Mouse (Mus musculus) kidney, adult 18-20 months (tissue): ENCODE results near the gene Avpi1.

ENCODE experiments used
- DNase-seq: peaks from one replicate; pipeline ENCODE4 v3.0.0; 2021

The Avpi1 gene

DNA sequence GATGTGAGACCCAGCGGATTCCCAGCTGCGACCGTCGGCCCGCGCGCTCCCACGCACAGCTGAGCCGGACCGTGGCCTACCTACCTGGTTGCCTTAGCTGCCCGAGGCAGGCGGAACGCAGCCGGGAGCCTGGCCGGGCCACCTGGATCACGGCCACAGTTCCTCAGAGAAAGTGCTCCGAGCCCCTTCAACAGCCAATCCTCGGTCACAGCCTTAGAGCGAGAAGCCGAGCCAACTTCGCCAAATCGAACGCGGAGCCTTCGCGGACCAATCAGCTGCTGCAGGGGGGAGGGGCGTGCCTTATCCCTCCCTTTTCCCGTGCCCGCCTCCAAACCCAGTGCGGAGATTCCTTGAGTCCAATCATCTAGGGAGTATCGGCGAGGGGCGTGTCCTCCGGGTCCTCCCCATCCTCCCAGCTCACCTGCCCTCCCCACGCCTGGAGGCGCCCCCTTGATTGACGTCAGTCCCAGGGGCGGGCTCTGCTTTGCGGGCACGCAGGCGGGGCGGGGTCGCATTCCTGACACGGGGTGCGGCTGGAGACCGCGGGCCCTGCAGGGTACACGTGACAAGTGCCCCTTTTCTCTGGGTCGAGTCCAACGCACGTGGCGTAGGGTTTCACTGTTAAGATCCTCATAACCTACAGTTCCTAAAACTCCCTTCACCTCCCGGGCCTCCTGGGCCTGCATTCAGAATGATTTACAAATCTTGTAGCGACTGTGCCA lies at the start of gene Avpi1:
TSS of gene Avpi1 (minus strand) at position 273 of the 722 bp plus-strand sequence.
- DNase-seq: peak; percentile 99

GRCm38 (mm10) chr19:42177461-42177860 lies 48.6 kb upstream of the Avpi1 start:
- DNase-seq: no peak

- no peak for DNase-seq
Measured at GRCm38 (mm10) chr19:42176841-42177240, 48.0 kb upstream of the Avpi1 start.

- DNase-seq: peak; percentile 95
Measured at GRCm38 (mm10) chr19:42170025-42170969, 41.4 kb upstream of the Avpi1 start.

- peak; percentile 22 for DNase-seq
Measured at GRCm38 (mm10) chr19:42169322-42169975, 40.6 kb upstream of the Avpi1 start.

- DNase-seq: no peak
Measured at GRCm38 (mm10) chr19:42167489-42167888, 38.6 kb upstream of the Avpi1 start.

DNA sequence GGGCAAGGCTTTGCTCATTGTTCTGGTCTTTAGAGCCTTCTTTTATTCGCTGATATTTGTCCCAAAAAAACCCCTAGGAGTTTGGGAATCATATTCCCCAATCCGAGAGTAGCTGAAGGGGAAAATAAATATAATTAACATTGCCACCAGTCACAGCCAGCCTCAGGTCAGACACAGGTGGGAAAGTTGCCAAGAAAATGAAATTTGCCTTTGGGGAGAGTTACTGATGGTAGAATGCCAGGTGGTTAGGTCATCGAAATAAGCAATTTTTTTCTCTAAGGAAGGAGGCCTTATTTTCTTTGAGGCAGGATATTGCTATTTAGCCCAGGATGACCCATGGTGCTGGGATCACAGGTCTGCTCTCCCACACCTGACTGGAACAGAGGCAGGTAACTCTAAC lies 37.9 kb upstream of the Avpi1 start:
- no peak for DNase-seq

GRCm38 (mm10) chr19:42166130-42166529 lies 37.3 kb upstream of the Avpi1 start:
- DNase-seq: peak; percentile 90

GRCm38 (mm10) chr19:42164188-42164587 lies 35.3 kb upstream of the Avpi1 start:
- no peak for DNase-seq

GRCm38 (mm10) chr19:42163764-42164163 lies 34.9 kb upstream of the Avpi1 start, which contains the start of gene Zfyve27:
Zfyve27 (plus strand) TSS chr19:42163951.
- DNase-seq: no peak

GRCm38 (mm10) chr19:42158246-42159017 lies 29.6 kb upstream of the Avpi1 start:
- no peak for DNase-seq

- no peak for DNase-seq
Measured at GRCm38 (mm10) chr19:42157493-42158237, 28.8 kb upstream of the Avpi1 start.

DNA sequence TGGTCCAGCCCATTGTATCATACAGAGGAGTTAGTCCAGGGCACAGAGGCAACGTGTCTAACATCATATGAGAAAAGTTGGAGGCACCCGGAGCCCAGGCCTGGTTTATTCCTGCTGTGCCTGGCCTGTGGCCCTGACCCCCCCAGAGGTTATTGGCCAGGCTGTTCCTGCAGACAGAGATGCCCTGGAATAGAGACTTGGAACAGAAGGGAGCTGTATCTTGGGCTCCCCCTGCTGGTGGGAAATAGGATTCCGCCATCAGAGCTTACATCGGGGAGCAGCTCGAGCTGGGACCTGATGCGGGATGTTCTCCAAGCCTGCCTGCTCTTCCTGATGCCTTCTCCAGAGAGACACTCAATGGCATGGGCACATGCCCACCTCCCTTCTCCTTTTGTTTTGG lies 23.1 kb upstream of the Avpi1 start:
- DNase-seq: peak; percentile 91

DNA sequence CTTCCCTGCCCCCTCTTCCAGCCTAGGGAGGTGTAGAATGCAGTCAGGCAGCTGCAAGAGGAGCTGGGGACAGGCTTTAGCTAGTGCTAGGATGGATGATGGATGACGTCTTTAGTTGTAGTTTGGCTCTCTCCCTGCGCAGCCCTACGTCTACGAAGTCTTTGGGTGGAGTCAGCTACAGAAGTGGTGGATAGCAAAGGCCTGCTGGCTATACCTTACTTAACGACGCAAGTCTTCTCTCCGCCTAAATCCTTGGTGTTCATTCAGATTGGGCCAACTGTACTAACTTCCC lies 19.7 kb upstream of the Avpi1 start:
- no peak for DNase-seq

DNA sequence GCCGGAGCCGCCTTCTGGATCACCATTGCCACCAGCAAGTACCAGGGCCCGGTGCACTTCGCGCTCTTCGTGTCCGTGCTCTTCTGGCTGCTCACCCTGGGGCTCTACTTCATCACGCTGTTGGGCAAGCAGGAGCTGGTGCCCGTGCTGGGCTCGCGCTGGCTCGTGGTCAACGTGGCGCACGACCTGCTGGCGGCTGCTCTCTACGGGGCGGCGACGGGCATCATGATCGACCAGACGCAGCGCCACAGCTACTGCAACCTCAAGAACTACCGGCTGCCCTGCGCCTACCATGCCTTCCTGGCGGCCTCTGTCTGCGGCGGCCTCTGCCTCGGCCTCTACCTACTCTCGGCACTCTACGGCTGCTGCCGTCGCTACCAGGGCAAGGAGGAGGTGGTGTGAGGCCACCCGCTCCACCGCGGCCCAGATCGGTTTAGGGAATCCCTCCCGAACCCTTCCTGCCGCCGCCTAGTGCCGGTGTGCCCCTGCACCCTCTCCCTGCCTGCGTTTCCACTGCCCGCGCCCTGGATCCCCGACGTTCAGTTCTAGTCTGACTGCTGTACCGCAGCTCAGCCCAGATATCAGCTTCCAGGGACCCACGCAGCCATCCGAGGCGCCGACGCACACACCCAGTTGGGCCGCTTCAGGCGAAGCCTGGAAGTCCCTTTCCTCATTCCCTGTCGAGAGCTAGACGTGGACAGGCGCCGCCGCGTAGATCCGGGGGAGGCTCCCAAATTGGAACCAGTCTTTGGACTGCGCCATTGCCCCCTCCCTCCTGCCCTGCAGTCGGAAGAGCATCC lies 19.1 kb upstream of the Avpi1 start:
- DNase-seq: peak; percentile 72

GRCm38 (mm10) chr19:42147170-42147768 lies 18.4 kb upstream of the Avpi1 start, which contains the start of gene Marveld1:
Marveld1 (plus strand) TSS chr19:42147400.
- peak; percentile 73 for DNase-seq

GRCm38 (mm10) chr19:42146276-42147010 lies 17.6 kb upstream of the Avpi1 start:
- DNase-seq: no peak

DNA sequence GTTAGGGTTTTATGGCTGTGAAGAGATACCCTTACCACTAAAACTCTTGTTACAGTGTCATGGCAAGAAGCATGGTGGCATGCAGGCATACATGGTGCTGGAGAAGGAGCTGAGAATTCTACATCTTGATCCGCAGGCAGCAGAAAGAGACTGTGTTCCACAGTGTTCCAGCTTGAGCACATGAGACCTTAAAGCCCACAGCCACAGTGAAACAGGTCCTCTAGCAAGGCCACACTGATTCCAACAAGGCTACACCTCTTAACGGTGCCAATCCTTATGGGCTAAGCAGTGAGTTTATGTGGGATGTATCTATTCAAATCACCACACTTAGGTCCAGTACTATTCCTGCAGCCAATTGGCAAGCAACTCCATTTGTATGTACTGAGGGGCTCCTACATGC lies 16.9 kb upstream of the Avpi1 start:
- no peak for DNase-seq

DNA sequence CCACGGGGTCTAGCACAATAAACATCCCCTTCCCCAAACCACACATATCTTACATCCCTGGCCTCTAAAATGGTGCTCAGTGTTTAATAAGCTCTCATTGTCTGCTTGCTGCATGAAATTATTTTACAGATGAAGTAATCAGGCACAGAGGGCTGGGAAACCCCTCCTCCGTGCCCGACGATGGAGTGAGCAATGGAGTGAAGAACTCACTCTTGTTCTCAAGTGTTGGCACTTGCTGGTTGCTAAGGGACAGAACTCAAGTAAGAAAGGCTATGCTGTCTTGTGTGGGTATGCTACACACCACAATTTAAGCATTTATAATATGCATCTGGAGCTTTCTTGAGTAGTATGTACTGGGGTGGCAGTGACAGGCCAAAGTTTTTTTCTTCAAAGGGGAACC lies 16.4 kb upstream of the Avpi1 start:
- DNase-seq: no peak
